Mouse (Mus musculus) embryo, embryonic 10 days (tissue): ENCODE results near the gene Pdx1.
A peak's percentile ranks its signal among the peaks of the same experiment; 100 is the strongest.

ENCODE experiments used
- DNase-seq: peaks from one replicate; pipeline ENCODE4 v3.0.0-alpha.2; 2015; ENCODE audit warnings: low spot score

Gene Pdx1

GRCm38 (mm10) chr5:147308451-147308850, 38.7 kb downstream of the Pdx1 start:
- DNase-seq = no peak

DNA sequence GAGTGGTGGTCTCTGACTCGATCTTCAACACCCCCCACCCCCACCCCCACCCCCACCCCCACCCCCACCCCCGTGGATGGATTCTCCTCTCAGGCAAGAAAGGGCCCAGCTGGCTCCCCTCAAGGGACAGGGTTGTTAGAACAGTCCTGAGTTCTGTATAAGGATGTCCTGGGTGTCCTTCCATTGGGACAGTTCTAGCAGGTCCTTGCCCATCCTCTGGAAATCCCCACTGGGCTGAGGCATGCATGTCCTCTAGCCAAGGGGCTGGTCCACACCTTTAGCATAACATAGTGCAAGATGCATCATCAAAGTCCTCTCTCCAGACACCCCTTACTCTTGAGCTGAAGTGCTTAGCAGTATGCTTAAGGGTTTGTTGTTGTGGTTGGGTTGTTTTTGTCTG, 40.0 kb downstream of the Pdx1 start:
- no peak for DNase-seq

GRCm38 (mm10) chr5:147312830-147313685, 43.3 kb downstream of the Pdx1 start:
- no peak for DNase-seq

GRCm38 (mm10) chr5:147314646-147315431, 45.1 kb downstream of the Pdx1 start:
- DNase-seq = peak; percentile 54

DNA sequence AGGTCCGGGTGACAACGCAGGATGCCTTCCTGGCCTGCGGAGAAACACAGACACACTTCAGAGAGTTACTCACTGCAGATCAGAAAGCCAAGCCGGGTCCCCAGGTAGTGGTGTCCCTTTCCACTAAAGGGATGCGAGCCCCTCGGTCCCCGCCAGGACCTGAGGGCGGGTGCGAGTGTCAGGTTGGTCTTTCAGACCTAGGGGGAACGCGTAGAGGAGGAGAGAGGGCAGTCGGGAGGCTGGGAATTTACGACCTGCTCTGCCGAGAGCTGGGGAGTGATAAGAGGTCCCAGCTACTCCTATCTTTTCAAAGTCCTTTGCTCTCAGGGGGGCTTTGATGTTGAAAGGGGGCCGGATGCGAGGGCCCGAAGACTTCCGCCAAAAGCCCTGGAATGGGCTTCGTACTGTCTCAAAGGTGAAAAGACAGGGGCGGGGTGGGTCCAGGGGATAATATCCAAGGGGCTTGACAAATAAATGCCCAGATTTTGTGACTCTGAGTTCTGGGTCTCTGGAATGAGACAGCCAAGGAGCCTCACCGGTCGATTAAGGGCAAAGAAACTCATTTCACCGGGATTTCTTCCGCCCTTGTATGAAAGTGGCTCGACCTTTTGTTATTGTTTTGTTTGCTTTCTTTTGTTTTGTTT, 45.8 kb downstream of the Pdx1 start:
- no peak for DNase-seq

DNA sequence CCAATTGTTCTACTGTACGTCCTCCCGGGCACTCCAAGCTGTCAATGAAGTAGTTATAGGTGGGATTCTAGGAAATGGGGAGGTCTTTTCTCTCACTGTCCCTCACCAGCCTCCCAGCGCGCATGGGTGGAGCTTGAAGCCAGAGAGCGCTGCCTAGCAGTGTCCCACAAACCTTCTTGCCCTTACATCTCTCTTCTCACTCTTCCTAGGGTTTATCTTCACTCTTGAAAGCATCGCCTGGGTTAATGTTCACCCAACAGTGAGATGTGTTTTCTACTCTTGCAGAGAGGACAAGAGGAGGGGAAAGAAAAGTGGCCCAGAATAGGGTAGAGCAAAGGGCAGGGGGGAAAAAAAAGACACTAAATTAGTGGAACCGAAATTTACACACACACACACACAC, 47.6 kb downstream of the Pdx1 start:
- DNase-seq = no peak

DNA sequence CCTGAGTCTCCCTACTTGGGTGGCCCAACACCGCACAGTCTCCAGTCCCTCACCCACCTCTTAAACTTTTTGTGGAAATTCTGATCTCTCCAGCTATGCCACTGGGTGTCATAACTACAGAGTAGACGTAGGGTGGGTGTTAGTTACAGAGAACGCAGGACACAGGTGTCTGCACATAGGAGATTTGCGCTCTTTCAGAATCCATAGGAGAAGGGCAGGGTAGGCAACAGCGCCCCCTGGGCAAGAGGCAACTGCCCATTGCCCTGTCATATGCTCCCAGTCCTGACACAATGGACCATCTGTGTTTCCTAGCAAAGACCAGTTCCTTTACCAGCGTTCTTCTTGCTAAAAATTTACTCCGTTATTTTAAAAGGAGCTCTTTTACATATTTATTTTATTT, 48.2 kb downstream of the Pdx1 start:
- no peak for DNase-seq

DNA sequence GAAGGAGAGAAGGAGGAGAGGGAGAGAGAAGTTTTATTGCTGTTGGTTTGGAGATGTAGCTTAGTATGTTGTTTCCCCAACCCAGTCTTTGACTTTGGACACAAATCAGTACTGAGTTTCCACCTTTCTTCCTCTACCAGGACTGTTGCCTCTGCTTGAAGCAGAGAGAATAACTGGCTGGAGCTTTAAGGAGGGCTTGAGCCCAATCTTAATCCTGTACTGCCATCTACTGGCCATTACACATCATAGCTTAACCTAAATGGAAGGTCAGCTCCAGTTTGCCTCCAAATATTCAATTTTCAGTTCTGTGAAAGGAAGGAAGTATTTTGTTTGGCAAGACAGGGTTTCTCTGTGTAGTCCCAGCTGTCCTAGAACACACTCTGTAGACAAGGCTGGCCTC, 49.9 kb downstream of the Pdx1 start:
- peak; percentile 90 for DNase-seq

DNA sequence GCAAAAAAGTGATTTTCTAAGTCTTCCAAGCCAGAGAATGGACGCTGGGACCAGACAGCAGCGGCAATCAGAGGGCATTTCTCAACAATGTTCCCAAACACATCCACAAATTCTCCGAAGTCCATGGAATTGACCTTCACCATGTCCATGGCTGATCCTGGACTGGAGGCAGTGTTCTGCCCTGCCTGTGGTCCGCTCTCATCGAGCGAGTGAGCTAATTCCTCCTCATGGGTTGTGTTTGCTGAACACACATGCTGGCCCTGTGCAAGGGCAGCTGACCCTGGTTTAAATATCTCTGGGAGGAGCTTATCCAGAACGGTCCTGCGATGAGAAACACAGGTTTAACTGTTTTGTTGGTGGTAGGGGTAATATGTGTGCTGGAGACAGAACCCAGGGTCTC, 52.4 kb downstream of the Pdx1 start, which contains the start of gene Urad:
TSS of gene Urad (minus strand) at position 258 of the 400 bp plus-strand sequence.
- no peak for DNase-seq

DNA sequence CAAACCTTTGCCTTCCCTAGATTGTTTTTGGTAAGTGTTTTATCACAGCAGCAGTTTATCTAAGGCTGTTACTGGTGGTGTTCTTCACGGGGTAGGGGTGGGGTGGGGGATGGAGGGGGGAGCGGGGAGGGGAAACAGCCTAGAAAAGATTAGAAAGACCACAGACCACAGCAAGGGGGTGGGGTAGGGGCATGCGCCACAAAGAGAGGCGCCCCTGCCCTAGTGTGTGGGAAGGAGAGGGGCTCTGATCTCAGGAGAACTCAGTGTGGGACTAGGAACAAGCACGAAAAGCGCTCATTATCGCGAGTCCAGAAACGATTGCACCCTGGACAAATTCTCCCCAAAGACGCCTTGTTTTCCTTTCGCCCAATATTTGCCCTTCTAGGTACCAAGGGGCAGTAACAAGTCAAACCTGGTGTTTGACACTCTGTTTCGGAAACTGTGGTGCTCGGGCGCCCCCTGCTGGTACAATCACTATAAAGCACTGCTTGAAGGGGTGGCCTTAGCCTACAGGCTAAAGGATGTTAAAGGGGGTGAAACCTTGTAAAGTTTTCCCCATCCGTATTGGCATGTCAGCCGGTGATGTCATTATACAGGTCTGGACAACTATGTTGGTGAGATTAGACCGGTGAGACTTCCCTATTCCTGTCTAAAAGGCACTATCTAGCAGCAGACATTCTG, 53.6 kb downstream of the Pdx1 start:
- peak; percentile 77 for DNase-seq
